Mouse (Mus musculus): ENCODE results near the gene Rad54l2. TPM values are rescaled to one million over a fixed set of nuclear protein-coding genes. Genes with fewer than 3 reads are reported as not detected.

The Rad54l2 gene
- polyA plus RNA-seq, 1 experiment from 2014 or later = 4.1 TPM

GRCm38 (mm10) chr9:106692973-106693481 is 96.0 kb downstream of the Rad54l2 start:
- no peaks in the 10 kb centered on the region for H3K4me1 ChIP-seq
- H3K4me2 ChIP-seq = no peak overlapping the region
- H3K9me3 ChIP-seq = no peaks in the 10 kb centered on the region
- H3K9ac ChIP-seq = no peak overlapping the region
- H3K36me3 ChIP-seq = peaks cover 63% of the 10 kb centered on the region
- no peak overlapping the region for H3K4me3 ChIP-seq
- ATAC-seq (ENCODE audit: extremely low read depth, insufficient number of reproducible peaks, low FRiP score, low TSS enrichment) = no peak
- no peaks in the 10 kb centered on the region for H3K27me3 ChIP-seq (replicated peaks)
- WGBS = 88% methylated on average over 11 of the region's 11 CpGs
- no peak overlapping the region for H3K27ac ChIP-seq (replicated peaks)

- Histone ChIP-seq H3K4me1 (peaks cover 25% of the 10 kb centered on the region), H3K9me3 (no peaks in the 10 kb centered on the region), H3K9ac (no peak overlapping the region), H3K27ac (replicated peaks) (no peak overlapping the region), H3K27me3 (replicated peaks) (no peaks in the 10 kb centered on the region), H3K4me3 (no peak overlapping the region), H3K4me2 (no peak overlapping the region), H3K36me3 (peaks cover 28% of the 10 kb centered on the region)
- WGBS = 76% methylated on average over 8 of the region's 8 CpGs
- ATAC-seq (ENCODE audit: extremely low read depth, insufficient number of reproducible peaks, low FRiP score, low TSS enrichment) = no peak
Measured at GRCm38 (mm10) chr9:106688834-106689233, 100.2 kb downstream of the Rad54l2 start.

GRCm38 (mm10) chr9:106686983-106687650 is 101.9 kb downstream of the Rad54l2 start:
- no peak; the same call in 1 of the 2 replicates for ATAC-seq (ENCODE audit: extremely low read depth, insufficient number of reproducible peaks, low FRiP score, low TSS enrichment)
- Histone ChIP-seq H3K4me3 (no peak overlapping the region; the same call in 1 of the 2 replicates), H3K4me1 (peaks cover 25% of the 10 kb centered on the region), H3K27me3 (replicated peaks) (no peaks in the 10 kb centered on the region), H3K36me3 (peaks cover 16% of the 10 kb centered on the region), H3K9me3 (no peaks in the 10 kb centered on the region), H3K27ac (replicated peaks) (no peak overlapping the region), H3K4me2 (peak overlapping the region; percentile 55), H3K9ac (no peak overlapping the region)
- WGBS = 31% methylated on average over 8 of the region's 8 CpGs

DNA sequence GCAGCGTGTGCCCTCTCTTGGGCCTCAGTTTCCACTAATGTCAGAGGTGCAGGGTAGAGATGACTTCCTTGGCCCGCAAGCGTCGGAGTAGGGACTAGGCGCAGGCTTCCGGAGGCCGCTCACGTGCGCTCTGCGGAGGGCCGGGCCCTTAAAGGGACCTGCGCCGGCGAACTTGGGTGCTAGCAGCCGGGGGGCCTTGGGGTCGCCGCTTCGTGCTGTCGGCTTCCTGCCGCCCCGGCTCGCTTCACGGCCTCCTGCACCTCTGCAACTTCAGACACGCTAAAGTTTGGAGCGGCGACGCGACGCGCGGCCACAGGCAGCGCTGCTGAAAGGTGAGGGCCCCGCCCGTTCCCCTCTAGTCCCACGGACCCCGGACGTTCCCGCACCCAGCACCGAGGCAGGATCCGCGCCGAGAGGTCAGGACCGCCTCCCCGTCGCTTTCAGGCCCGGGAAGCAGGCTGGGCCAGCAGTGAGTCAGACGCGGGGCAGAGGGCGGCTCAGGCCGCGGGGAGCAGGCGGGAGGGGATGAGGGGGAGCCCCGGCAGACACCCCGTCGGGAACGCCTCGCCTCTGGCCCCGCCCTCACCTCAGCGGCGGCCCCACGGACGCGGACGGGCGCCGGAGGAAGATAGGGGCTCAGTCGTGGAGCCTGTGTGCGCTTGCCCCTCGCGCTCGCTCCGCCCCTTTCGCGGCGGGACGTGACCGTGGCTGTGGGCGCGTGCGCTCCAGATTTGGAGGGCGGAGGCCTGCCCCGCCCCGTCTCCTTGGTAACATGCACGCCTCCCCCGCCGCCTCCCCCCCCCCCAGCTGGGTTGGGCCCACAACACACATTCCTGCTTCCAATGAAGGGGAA is 103.5 kb downstream of the Rad54l2 start, which contains the start of gene Tex264:
Gene Tex264, minus strand, starts transcription at position 679 of the 853 bp plus-strand sequence.
- peak within 1 kb of the TSS; percentile 86 for H3K27ac ChIP-seq (replicated peaks)
- peak within 1 kb of the TSS; percentile 92 for H3K4me3 ChIP-seq
- peaks cover 20% of the 10 kb centered on the region for H3K36me3 ChIP-seq
- H3K9ac ChIP-seq = peak within 1 kb of the TSS; percentile 92
- no peaks in the 10 kb centered on the region for H3K27me3 ChIP-seq (replicated peaks)
- WGBS = under 1% methylated on average over 86 of the region's 86 CpGs
- H3K9me3 ChIP-seq = no peaks in the 10 kb centered on the region
- peak within 1 kb of the TSS; percentile 98 for H3K4me2 ChIP-seq
- peaks cover 25% of the 10 kb centered on the region for H3K4me1 ChIP-seq
- peak; percentile 92 for ATAC-seq (ENCODE audit: extremely low read depth, insufficient number of reproducible peaks, low FRiP score, low TSS enrichment)

DNA sequence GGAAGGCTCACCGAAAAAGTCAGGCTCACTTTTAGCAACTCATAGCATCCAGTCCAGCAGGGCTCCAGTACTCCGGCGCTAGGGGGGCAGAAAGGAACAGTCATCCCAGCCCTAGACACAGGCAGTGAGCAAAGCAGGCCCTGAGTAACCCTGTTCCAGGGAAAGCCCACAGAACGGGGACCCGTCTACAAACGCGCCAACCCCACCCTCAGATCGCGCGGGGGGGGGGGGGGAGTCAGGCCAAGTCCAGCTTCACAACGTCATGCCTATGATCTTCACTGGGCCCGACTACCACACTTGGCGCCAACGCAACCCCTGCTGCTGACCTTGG is 104.1 kb downstream of the Rad54l2 start:
- H3K36me3 ChIP-seq = peaks cover 25% of the 10 kb centered on the region
- WGBS = 3% methylated on average over 14 of the region's 14 CpGs
- ATAC-seq (ENCODE audit: extremely low read depth, insufficient number of reproducible peaks, low FRiP score, low TSS enrichment) = no peak
- peak overlapping the region; percentile 98 for H3K4me2 ChIP-seq
- peak overlapping the region; percentile 86 for H3K27ac ChIP-seq (replicated peaks)
- no peaks in the 10 kb centered on the region for H3K9me3 ChIP-seq
- H3K9ac ChIP-seq = peak overlapping the region; percentile 92
- H3K4me3 ChIP-seq = peak overlapping the region; percentile 92
- H3K27me3 ChIP-seq (replicated peaks) = no peaks in the 10 kb centered on the region
- H3K4me1 ChIP-seq = peaks cover 25% of the 10 kb centered on the region

DNA sequence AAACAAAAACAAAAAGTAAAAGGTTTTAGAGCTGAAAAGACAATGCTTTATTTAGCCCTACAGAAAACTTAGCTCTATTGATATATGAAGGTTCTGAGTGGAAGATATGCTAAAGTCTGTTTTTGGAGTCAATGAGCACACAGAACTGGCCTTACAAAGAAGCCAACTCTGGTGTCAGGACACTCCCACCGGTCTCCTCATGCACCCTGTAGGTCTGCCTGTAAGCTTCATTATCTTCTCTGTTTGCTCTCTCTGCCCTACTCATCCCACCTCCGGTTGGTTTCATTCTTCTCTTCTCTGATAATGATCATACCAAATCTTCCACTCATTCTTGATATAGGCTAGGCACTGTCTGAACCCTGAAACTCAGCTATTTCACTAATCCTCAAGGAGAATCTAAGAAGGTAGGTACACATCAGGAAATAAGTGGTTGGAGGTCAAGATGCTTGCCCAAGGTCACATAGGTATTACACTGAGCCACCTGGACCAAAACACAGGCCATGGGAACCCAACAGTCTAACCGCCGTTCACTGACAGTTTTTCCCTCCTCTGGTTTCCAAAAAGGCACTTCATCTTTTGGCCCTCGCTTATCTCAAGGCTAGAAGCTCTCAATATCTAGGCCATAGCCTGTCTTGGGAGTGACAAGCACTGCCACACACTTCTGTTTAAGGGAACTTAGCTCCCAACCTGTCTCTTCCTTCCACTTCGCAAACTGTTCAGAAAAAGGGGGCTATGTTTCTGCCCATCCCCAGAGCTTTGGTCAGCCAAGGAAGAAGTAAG is 104.7 kb downstream of the Rad54l2 start:
- Histone ChIP-seq H3K9ac (peak overlapping the region; percentile 92), H3K4me2 (peak overlapping the region; percentile 98), H3K36me3 (peaks cover 31% of the 10 kb centered on the region), H3K4me1 (peaks cover 25% of the 10 kb centered on the region), H3K4me3 (peak overlapping the region; percentile 92), H3K27ac (replicated peaks) (peak overlapping the region; percentile 86), H3K27me3 (replicated peaks) (no peaks in the 10 kb centered on the region), H3K9me3 (no peaks in the 10 kb centered on the region)
- ATAC-seq (ENCODE audit: extremely low read depth, insufficient number of reproducible peaks, low FRiP score, low TSS enrichment) = no peak
- 66% methylated on average over 6 of the region's 6 CpGs for WGBS

- Histone ChIP-seq H3K4me1 (peaks cover 14% of the 10 kb centered on the region), H3K27ac (replicated peaks) (no peak overlapping the region), H3K36me3 (peaks cover 50% of the 10 kb centered on the region), H3K27me3 (replicated peaks) (no peaks in the 10 kb centered on the region), H3K4me2 (no peak overlapping the region), H3K9ac (no peak overlapping the region), H3K4me3 (no peak overlapping the region), H3K9me3 (no peaks in the 10 kb centered on the region)
- 88% methylated on average over 9 of the region's 9 CpGs for WGBS
- ATAC-seq (ENCODE audit: extremely low read depth, insufficient number of reproducible peaks, low FRiP score, low TSS enrichment) = no peak
Measured at GRCm38 (mm10) chr9:106681026-106681425, 108.0 kb downstream of the Rad54l2 start.

GRCm38 (mm10) chr9:106678242-106678641 is 110.8 kb downstream of the Rad54l2 start:
- no peak for ATAC-seq (ENCODE audit: extremely low read depth, insufficient number of reproducible peaks, low FRiP score, low TSS enrichment)
- Histone ChIP-seq H3K36me3 (peaks cover 60% of the 10 kb centered on the region), H3K4me1 (no peaks in the 10 kb centered on the region), H3K4me3 (no peak overlapping the region), H3K27ac (replicated peaks) (no peak overlapping the region), H3K4me2 (no peak overlapping the region), H3K27me3 (replicated peaks) (no peaks in the 10 kb centered on the region), H3K9me3 (no peaks in the 10 kb centered on the region), H3K9ac (no peak overlapping the region)
- 78% methylated on average over 4 of the region's 4 CpGs for WGBS

DNA sequence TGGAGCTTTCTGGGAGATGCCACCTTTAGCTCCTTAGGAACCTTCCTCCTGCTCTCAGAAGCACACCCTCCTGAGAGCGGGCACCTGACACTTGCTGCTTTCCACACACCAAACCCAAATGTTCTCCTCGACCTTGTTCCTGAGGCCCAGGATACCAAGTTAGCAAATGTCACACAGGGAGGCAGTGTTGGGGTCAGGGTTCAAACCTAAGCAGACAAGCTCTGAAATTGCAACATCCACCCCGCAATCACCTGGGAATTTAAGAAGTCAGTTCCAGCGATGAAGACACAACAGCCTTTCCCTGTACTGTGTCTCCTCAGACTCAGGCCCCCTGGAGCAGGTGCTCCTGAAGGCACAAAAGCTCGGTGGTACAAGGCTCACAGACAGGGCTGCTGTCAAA is 111.3 kb downstream of the Rad54l2 start:
- Histone ChIP-seq H3K4me2 (no peak overlapping the region), H3K27me3 (replicated peaks) (no peaks in the 10 kb centered on the region), H3K4me3 (no peak overlapping the region), H3K36me3 (peaks cover 63% of the 10 kb centered on the region), H3K9ac (no peak overlapping the region), H3K9me3 (no peaks in the 10 kb centered on the region), H3K4me1 (no peaks in the 10 kb centered on the region), H3K27ac (replicated peaks) (no peak overlapping the region)
- ATAC-seq (ENCODE audit: extremely low read depth, insufficient number of reproducible peaks, low FRiP score, low TSS enrichment) = no peak
- 83% methylated on average over 5 of the region's 5 CpGs for WGBS

DNA sequence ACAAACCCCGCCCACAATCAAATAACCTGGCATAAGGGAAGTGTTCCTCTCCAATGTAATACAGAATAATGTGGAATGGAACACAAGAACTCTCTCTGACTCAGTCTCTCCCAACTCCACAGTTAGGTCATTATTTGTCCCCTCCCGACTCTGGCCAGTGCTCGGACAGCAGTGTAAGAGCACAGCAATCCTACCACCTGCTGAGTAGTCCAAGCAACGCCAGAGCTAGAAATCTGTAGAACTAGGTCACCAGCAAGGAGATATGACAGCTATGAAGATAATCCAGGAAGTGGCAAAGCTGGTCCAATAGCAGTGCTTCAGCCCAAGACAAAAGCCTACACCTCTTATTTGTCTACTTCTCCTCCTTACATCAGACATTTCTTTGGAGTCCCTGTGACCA is 112.4 kb downstream of the Rad54l2 start:
- no peak for ATAC-seq (ENCODE audit: extremely low read depth, insufficient number of reproducible peaks, low FRiP score, low TSS enrichment)
- H3K9ac ChIP-seq = no peak overlapping the region; the same call in 1 of the 2 replicates
- no peak overlapping the region for H3K4me3 ChIP-seq
- H3K27me3 ChIP-seq (replicated peaks) = no peaks in the 10 kb centered on the region
- H3K4me2 ChIP-seq = no peak overlapping the region
- H3K36me3 ChIP-seq = peaks cover 66% of the 10 kb centered on the region
- no peaks in the 10 kb centered on the region for H3K9me3 ChIP-seq
- H3K4me1 ChIP-seq = peaks cover 9% of the 10 kb centered on the region
- WGBS = 67% methylated on average over 4 of the region's 4 CpGs
- H3K27ac ChIP-seq (replicated peaks) = no peak overlapping the region

DNA sequence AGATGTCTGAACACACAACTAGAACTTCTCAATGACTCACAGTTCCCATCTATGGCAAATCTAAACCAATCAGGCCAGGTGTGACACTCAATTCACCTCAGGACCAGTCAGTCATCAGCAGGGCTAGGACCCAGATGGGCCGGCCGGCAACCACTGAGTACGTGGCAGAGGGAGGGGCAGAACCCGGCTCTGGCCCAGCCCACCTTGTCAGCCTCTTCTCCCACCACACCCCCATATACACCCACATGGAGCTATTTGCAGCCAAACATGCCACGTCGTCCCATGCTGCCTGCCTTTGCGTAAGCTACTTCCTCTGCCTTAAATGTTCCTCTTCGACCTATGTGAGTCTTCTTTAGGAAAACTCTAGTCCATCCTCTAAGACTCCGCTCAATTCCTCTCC is 113.0 kb downstream of the Rad54l2 start:
- Histone ChIP-seq H3K9me3 (no peaks in the 10 kb centered on the region), H3K4me3 (no peak overlapping the region), H3K27ac (replicated peaks) (no peak overlapping the region), H3K36me3 (peaks cover 66% of the 10 kb centered on the region), H3K27me3 (replicated peaks) (no peaks in the 10 kb centered on the region), H3K4me2 (no peak overlapping the region), H3K4me1 (peaks cover 13% of the 10 kb centered on the region), H3K9ac (no peak overlapping the region)
- no peak for ATAC-seq (ENCODE audit: extremely low read depth, insufficient number of reproducible peaks, low FRiP score, low TSS enrichment)
- WGBS = 73% methylated on average over 9 of the region's 9 CpGs

Data from heart, embryonic 13.5 days (tissue).